Mouse (Mus musculus): Measurements from ENCODE around the gene Dip2b. TPM values are rescaled to one million over a fixed set of nuclear protein-coding genes. Genes with fewer than 3 reads are reported as not detected.

Dip2b gene
- total and polyA plus RNA-seq, 3 experiments = 13.9 to 68.9 (median 15.4) TPM

GRCm38 (mm10) chr15:100032546-100032945 is 5.9 kb upstream of the Dip2b start:
- DNase-seq (ENCODE audit: low read depth, low spot score) = no peak
- Histone ChIP-seq H3K4me1 (ENCODE audit: control insufficient read depth in 1 of 2, insufficient read depth in 2 of 2, low read length in 2 of 2) (peaks cover 0 to 4% of the 10 kb centered on the region in 2 experiments; a peak in 1 of 4 replicates), H3K27me3 (ENCODE audit: control insufficient read depth in 1 of 2, insufficient read depth in 2 of 2, low read length in 2 of 2) (no peaks in the 10 kb centered on the region), H3K27ac (ENCODE audit: control insufficient read depth, low read depth, low read length) (no peak overlapping the region), H3K36me3 (ENCODE audit: control insufficient read depth in 1 of 2, insufficient read depth in 2 of 2, low read length in 2 of 2) (peaks cover 0 to 2% of the 10 kb centered on the region in 2 experiments; a peak in 1 of 4 replicates), H3K4me3 (ENCODE audit: control insufficient read depth in 1 of 2, insufficient read depth in 1 of 2, low read depth in 2 of 2, low read length in 2 of 2) (no peak overlapping the region), H3K9ac (ENCODE audit: control insufficient read depth, low read depth, low read length, poor library complexity, severe bottlenecking) (no peak overlapping the region), H3K9me3 (replicated peaks; ENCODE audit: insufficient read depth, low read length) (no peaks in the 10 kb centered on the region), H3K79me2 (ENCODE audit: control insufficient read depth, insufficient read depth, low read length, poor library complexity) (no peaks in the 10 kb centered on the region)
- TF ChIP-seq E2F4 (IDR thresholded peaks at IDR 0.05; ENCODE audit: borderline replicate concordance, low read depth, low read length) = no peak
- no peak for TF ChIP-seq MAFK (IDR thresholded peaks at IDR 0.05; ENCODE audit: borderline replicate concordance, low read depth, low read length)
- TF ChIP-seq POLR2A (IDR thresholded peaks at IDR 0.05; ENCODE audit: control insufficient read depth in 1 of 2, insufficient read depth in 1 of 2, low read depth in 1 of 2, low read length in 2 of 2, poor library complexity in 1 of 2) = no peak
- no peak for TF ChIP-seq POLR2AphosphoS2 (IDR thresholded peaks at IDR 0.05; ENCODE audit: low read length)
- TF ChIP-seq CHD2 (IDR thresholded peaks at IDR 0.05; ENCODE audit: low read length) = no peak
- no peak for TF ChIP-seq GABPA (IDR thresholded peaks at IDR 0.05; ENCODE audit: low read depth, low read length)
- no peak for TF ChIP-seq ZNF384 (IDR thresholded peaks at IDR 0.05; ENCODE audit: low read depth, low read length)
- TF ChIP-seq GATA1 (IDR thresholded peaks at IDR 0.05; ENCODE audit: low read depth, low read length) = no peak
- TF ChIP-seq NELFE (IDR thresholded peaks at IDR 0.05; ENCODE audit: low read depth, low read length) = no peak
- TF ChIP-seq UBTF (IDR thresholded peaks at IDR 0.05; ENCODE audit: borderline replicate concordance, insufficient read depth, low read depth, low read length) = no peak
- no peak for TF ChIP-seq KAT2A (conservative IDR thresholded peaks at IDR 0.05; ENCODE audit: low read depth, low read length)
- no peak for TF ChIP-seq HCFC1 (IDR thresholded peaks at IDR 0.05; ENCODE audit: low read depth, low read length)

- Histone ChIP-seq H3K9me3 (replicated peaks; ENCODE audit: insufficient read depth, low read length) (no peaks in the 10 kb centered on the region), H3K4me1 (ENCODE audit: control insufficient read depth in 1 of 2, insufficient read depth in 2 of 2, low read length in 2 of 2) (peaks cover 7 to 22% of the 10 kb centered on the region in 2 experiments), H3K79me2 (ENCODE audit: control insufficient read depth, insufficient read depth, low read length, poor library complexity) (peaks cover 26% of the 10 kb centered on the region), H3K27me3 (ENCODE audit: control insufficient read depth in 1 of 2, insufficient read depth in 2 of 2, low read length in 2 of 2) (no peaks in the 10 kb centered on the region), H3K27ac (ENCODE audit: control insufficient read depth, low read depth, low read length) (peak overlapping the region; percentile 31), H3K9ac (ENCODE audit: control insufficient read depth, low read depth, low read length, poor library complexity, severe bottlenecking) (peak overlapping the region; percentile 97), H3K36me3 (ENCODE audit: control insufficient read depth in 1 of 2, insufficient read depth in 2 of 2, low read length in 2 of 2) (peaks cover 0 to 24% of the 10 kb centered on the region in 2 experiments; a peak in 2 of 4 replicates), H3K4me3 (ENCODE audit: control insufficient read depth in 1 of 2, insufficient read depth in 1 of 2, low read depth in 2 of 2, low read length in 2 of 2) (peak overlapping the region; percentile 84 to 88)
- peak; percentile 90 for DNase-seq (ENCODE audit: low read depth, low spot score)
- TF ChIP-seq JUND (IDR thresholded peaks at IDR 0.05; ENCODE audit: low read depth, low read length) (no peak), GABPA (IDR thresholded peaks at IDR 0.05; ENCODE audit: low read depth, low read length) (no peak), MAZ (IDR thresholded peaks at IDR 0.05; ENCODE audit: low read depth, low read length) (no peak), MYB (IDR thresholded peaks at IDR 0.05; ENCODE audit: low read depth, low read length) (no peak), UBTF (IDR thresholded peaks at IDR 0.05; ENCODE audit: borderline replicate concordance, insufficient read depth, low read depth, low read length) (peak; percentile 36; the same call in 1 of the 2 replicates), TCF12 (IDR thresholded peaks at IDR 0.05; ENCODE audit: low read depth, low read length) (0 out of 2 replicates have a peak, but pooled peaks have one; percentile 27), SMC3 (IDR thresholded peaks at IDR 0.05; ENCODE audit: low read depth, low read length) (no peak), ZMIZ1 (IDR thresholded peaks at IDR 0.05; ENCODE audit: low read depth, low read length) (no peak), SIN3A (IDR thresholded peaks at IDR 0.05; ENCODE audit: low read length) (peak; percentile 82), ETS1 (IDR thresholded peaks at IDR 0.05; ENCODE audit: low read depth, low read length) (peak; percentile 56; the same call in 1 of the 2 replicates), NRF1 (IDR thresholded peaks at IDR 0.05; ENCODE audit: insufficient read depth, low read depth, low read length, poor library complexity, severe bottlenecking) (no peak), RAD21 (IDR thresholded peaks at IDR 0.05; ENCODE audit: low read depth, low read length) (no peak), USF1 (IDR thresholded peaks at IDR 0.05; ENCODE audit: low read depth, low read length) (peak; percentile 72), HCFC1 (IDR thresholded peaks at IDR 0.05; ENCODE audit: low read depth, low read length) (peak; percentile 57), MYC (IDR thresholded peaks at IDR 0.05; ENCODE audit: low read depth, low read length) (peak; percentile 86; the same call in 1 of the 2 replicates), ZC3H11A (IDR thresholded peaks at IDR 0.05; ENCODE audit: low read depth, low read length) (no peak), NELFE (IDR thresholded peaks at IDR 0.05; ENCODE audit: low read depth, low read length) (no peak; the same call in 1 of the 2 replicates), MXI1 (IDR thresholded peaks at IDR 0.05; ENCODE audit: low read depth, low read length) (peak; percentile 96), KAT2A (conservative IDR thresholded peaks at IDR 0.05; ENCODE audit: low read depth, low read length) (no peak), ZNF384 (IDR thresholded peaks at IDR 0.05; ENCODE audit: low read depth, low read length) (no peak), CHD2 (IDR thresholded peaks at IDR 0.05; ENCODE audit: low read length) (no peak), MAFK (IDR thresholded peaks at IDR 0.05; ENCODE audit: borderline replicate concordance, low read depth, low read length) (no peak), POLR2AphosphoS5 (IDR thresholded peaks at IDR 0.05; ENCODE audit: borderline replicate concordance, low read depth, low read length) (no peak), POLR2AphosphoS2 (IDR thresholded peaks at IDR 0.05; ENCODE audit: low read length) (no peak), USF2 (IDR thresholded peaks at IDR 0.05; ENCODE audit: borderline replicate concordance in 1 of 2, insufficient read depth in 1 of 2, low read depth in 1 of 2, low read length in 2 of 2) (no peak)
Observed at GRCm38 (mm10) chr15:100039001-100039701, 687 bp downstream of the Dip2b start.
